Mouse (Mus musculus) erythroid progenitor cell, adult 5-6 weeks (primary cell): ENCODE results near the gene Vars. TPM values are rescaled to one million over a fixed set of nuclear protein-coding genes. Genes with fewer than 3 reads are reported as not detected.
"Not testable (repeated sequence)": the region's sequence is repeated elsewhere in the genome, so short reads cannot be mapped to it uniquely, and the experiment has no call there.

ENCODE experiments used
- ATAC-seq: replicated peaks from 2 replicates; pipeline ENCODE4 v1.8.0; 2016; ENCODE audit warnings: moderate number of reproducible peaks, mild to moderate bottlenecking, moderate TSS enrichment, inconsistent platforms; ENCODE audit not compliant: poor library complexity, low FRiP score, severe bottlenecking
- total RNA-seq, 2 experiments: library from RNA; stranded (forward) in 1 of 2; stranded (reverse) in 1 of 2; fragments of 150-400 nt in 1 of 2; fragments of 186-747, 209-891 nt in 1 of 2; gene quantifications; 2 replicates each; pipeline versions ENCODE4 v1.2.3 to v1.2.4; 2015 to 2017; ENCODE audit warnings: low replicate concordance in 2 of 2

Gene Vars
- total RNA-seq (2015; ENCODE audit: low replicate concordance) (156 and 173 TPM in 2 replicates), total RNA-seq (2017; ENCODE audit: low replicate concordance) (144 and 198 TPM in 2 replicates)

- peak; percentile 65 for ATAC-seq
These were observed at the start of gene Vars for GRCm38 (mm10) chr17:35000717-35001451. Vars (plus strand) TSS chr17:35000987.

- ATAC-seq: peak; percentile 27
These were observed 49.0 kb upstream of the Vars start for GRCm38 (mm10) chr17:34951636-34952377.

DNA sequence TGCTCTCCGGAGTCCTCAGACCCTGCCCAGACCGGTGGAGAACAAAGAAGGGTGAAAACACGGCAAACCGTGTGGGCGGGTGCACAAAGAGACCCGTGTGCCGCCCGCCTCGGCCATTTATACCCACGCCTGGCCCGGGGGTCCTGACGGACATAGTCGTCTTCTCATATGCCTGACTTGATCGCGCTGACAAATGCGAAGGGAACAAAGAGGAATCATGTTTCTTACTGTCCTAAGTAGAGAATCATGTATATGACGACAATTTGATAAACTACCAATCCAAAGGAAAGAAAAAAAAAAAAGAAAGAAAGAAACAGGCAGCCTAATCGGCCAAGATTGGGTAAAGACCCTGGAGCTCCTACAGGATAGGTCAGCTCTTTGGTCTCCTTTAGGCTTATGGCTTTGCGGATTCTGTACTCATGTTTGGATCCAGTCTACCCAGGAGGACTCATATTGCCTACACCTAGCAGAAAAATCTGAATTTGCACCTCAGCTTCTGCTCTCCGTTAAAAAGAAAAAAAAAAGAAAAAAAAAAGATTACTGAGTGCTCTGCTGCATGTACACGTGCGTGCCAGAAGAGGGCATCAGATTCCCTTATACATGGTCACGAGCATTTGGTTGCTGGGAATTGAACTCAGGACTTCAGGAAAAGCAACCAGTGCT is 48.3 kb upstream of the Vars start:
- peak; percentile 92 for ATAC-seq

DNA sequence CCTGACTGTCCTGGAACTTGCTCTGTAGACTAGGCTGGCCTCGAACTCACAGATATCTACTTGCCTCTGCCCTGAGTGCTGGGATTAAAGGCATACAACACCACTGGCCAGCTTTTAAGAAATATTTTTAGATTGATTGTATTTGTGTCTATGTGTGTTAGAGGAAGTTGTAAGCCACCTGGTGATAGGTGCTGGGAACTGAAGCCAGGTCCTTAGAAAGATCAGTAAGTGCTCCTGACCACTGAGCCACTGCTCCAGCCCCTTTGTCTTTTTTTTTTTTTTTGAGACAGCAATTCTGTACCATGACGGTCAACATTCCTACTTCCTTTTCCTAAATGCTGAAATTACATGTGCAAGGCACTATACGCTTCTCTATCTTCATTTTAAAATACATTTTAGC is 47.5 kb upstream of the Vars start:
- no peak for ATAC-seq

GRCm38 (mm10) chr17:34953904-34954303 is 46.9 kb upstream of the Vars start:
- ATAC-seq: no peak

GRCm38 (mm10) chr17:34954831-34955230 is 46.0 kb upstream of the Vars start:
- no peak for ATAC-seq

DNA sequence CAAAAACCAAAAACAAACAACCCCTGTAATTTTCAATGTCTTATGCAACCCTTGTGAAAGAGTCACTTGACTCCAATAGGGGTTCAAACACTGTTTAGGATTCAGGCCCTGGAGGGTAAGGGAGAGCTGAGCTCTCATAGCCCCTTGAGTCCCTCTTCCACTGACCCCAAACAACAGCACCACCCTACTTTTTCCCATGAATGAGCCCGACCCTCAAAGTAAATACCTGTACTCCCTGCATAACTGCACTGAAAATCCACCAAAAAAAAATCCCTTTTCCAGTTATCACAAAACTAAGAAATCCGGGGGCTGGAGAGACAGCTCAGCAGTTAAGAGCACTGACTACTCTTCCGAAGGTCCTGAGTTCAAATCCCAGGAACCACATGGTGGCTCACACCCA is 44.9 kb upstream of the Vars start:
- ATAC-seq: no peak

DNA sequence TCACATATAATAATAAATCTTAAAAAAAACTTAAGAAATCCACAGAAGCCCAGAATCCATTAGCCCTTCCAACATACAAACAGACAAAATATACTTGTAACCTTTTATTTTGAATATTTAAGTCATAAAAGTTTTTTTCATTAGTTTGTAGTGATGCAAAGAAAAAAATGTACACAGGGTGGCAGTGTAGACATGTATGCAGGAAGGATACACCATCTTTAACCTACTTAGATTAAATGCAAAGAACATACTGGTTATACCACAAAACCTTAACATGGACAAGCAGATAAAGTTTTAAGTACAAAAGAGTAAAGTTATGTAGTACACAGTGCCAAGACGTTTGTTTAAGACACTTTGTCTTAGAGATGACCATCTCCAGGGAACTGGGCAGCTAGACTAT is 44.4 kb upstream of the Vars start:
- ATAC-seq: no peak

DNA sequence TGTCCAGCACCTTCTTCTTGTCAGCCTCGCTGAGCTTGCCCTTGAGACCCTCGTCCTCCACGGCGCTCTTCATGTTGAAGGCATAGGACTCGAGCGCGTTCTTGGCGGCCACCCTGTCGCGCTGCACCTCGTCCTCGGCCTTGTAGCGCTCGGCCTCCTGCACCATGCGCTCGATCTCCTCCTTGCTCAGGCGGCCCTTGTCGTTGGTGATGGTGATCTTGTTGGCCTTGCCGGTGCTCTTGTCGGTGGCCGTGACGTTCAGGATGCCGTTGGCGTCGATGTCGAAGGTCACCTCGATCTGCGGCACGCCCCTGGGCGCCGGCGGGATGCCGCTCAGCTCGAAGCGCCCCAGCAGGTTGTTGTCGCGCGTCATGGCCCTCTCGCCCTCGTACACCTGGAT is 43.5 kb upstream of the Vars start:
- not testable (repeated sequence) for ATAC-seq

GRCm38 (mm10) chr17:34957966-34958365 is 42.8 kb upstream of the Vars start:
- ATAC-seq: not testable (repeated sequence)

DNA sequence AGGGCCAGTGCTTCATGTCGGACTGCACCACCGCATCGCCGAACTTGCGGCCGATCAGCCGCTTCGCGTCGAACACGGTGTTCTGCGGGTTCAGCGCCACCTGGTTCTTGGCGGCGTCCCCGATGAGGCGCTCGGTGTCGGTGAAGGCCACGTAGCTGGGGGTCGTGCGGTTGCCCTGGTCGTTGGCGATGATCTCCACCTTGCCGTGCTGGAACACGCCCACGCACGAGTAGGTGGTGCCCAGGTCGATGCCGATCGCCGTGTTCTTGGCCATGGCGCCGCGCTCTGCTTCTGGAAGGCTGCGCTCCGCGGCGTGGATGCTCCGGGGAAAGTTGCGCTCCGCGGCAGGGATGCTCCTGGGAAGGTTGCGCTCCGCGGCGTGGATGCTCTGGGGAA is 42.1 kb upstream of the Vars start:
- peak; percentile 35 for ATAC-seq

DNA sequence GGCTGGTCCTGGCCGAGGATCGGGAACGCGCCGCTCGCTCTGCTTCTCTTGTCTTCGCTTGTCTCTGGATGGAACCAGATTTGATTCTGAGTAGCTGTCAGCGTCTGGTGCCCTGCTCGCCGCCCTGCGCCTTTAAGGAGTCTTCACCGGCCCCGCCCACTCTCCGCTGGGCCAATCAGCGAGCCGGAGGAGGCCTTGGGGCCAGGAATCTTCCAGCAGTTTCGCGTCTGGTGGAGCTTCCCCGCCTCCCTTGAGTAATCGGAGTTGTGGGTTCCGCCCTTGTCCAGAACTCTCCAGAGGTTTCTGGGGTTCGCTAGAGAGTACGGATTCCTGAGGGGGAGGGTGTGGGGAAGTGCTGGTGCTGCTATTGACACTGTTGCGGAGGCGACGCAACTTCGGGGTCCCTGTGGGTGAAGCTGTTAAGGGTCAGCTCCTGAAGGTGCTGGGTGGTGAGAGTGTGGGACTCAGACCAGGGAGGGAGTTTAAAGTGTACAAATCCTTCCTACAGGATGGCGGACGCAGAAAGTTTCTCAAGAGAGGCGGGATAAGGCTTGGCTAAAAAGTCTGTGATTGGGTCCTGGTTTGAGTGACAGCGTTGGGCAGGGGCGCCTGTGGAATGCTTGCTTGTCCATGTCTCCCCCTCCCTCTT is 41.5 kb upstream of the Vars start, which contains the start of gene Hspa1b:
TSS of gene Hspa1b (minus strand) at position 109 of the 649 bp plus-strand sequence.
- ATAC-seq: peak; percentile 97

- 0 out of 2 replicates have a peak, but pooled peaks have one; percentile 27 for ATAC-seq
These were observed 40.8 kb upstream of the Vars start for GRCm38 (mm10) chr17:34959881-34960515.

GRCm38 (mm10) chr17:34960702-34961493 is 39.9 kb upstream of the Vars start:
- no peak for ATAC-seq

- no peak for ATAC-seq
These were observed 38.7 kb upstream of the Vars start for GRCm38 (mm10) chr17:34962125-34962524.

DNA sequence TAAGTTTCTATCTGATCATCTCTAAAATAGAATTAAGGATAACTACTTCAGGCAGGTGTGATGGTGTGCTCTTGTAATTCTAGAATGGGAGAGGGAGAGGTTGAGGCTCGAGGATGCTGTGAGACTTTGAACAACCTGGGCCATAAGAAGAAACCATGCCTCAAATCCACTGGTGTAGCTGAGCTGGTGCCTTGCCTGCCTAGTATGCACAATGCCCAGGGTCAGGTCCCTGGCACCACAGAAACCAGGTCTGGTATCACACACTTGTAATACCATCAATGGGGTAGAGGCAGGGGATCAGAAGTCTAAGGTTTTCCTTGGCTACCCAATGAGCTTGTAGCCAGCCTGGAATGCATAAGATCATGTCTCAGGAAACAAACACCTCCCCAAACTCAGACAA is 37.9 kb upstream of the Vars start:
- ATAC-seq: no peak

DNA sequence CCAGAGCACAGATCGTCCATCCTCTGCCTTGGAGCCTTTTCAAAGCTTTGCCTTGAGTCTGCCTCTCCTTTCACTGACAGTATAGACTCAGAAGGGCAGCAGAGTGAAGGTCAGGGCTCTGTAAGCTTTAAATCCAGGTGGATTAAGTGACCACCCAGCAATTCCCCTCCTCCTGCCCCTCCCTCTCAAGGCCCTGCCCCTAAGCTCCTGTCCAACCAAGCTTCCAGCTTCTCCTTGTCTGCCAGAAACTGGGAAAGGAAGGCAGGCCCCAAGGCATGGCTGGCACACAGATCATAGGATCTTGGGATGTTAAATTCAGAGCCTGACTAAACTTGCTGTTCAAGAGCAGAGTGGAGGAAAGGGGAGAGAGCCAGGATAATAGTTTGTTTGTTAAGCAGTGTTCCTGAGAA is 36.1 kb upstream of the Vars start:
- no peak for ATAC-seq

GRCm38 (mm10) chr17:34965627-34966026 is 35.2 kb upstream of the Vars start:
- ATAC-seq: no peak

DNA sequence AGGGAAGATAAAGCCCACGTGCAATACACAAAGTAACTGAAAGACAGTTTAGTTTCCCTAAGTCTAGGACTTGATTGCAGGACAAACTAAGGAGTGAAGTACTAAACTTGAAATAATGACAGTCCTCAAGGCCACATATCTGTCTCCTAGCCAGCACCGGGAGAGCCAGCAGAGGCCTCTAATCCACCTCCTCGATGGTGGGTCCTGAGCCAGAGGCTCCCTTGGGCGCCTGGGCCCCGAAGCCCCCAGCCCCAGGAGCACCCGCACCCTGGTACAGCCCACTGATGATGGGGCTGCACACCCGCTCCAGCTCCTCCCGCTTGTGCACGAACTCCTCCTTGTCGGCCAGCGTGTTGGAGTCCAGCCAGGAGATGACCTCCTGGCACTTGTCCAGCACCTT is 31.0 kb upstream of the Vars start, which contains the start of gene Gm20481:
TSS of gene Gm20481 (plus strand) at position 91 of the 400 bp plus-strand sequence.
- not testable (repeated sequence) for ATAC-seq
